Mouse (Mus musculus) cortical plate, adult 2 months (tissue): ENCODE measurements around the gene Ifng.

ENCODE experiments used
- CTCF ChIP-seq: fragments of 200-500 bp; IDR thresholded peaks from 2 replicates; pipeline ENCODE4 v1.5.1; 2011; ENCODE audit warnings: mild to moderate bottlenecking, control low read depth, low read length; ENCODE audit not compliant: insufficient read depth; ENCODE audit errors: extremely low read depth
- POLR2A ChIP-seq: fragments of 200-500 bp; IDR thresholded peaks from 2 replicates; pipeline ENCODE4 v1.6.1; 2011; ENCODE audit warnings: mild to moderate bottlenecking, low read length, control low read depth; ENCODE audit not compliant: insufficient read depth; ENCODE audit errors: extremely low read depth

DNA sequence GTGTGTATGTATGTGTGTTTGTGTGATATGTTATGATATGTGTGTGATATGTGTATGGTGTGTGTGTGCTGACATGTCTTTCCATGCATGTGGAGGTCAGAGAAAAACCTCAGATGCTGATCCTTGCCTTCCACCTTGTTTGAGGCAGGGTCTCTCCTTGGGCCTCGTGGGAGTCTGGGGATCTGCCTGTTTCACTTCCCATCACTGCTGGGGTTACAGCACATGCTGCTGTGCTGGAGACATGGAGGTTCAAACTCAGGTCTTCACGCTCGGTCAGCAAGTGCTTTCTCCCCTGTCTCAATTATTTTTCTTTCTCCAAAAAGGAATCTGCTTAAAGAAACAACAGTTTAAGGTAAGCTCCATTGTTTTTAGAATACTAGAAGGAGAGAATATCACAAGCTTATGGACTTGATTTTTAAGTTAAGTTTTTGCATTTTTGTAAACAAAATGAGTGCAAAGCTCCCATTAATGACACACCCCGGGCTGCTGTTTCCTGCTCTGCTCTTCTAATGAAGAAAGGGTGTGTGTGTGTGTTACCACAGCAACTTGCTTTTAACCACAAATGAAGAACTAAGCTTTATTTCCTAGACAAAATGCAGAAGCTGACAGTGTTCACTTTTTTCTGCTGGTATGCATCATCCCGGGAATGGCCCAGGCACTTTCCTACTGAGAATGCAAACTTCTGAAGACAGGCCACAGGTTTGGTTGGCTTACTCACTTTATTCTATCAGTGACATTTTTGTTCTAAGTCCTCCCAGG, 34.2 kb upstream of the Ifng start:
- TF ChIP-seq CTCF = no peak
- no peak for TF ChIP-seq POLR2A
